Mouse (Mus musculus) forebrain, embryonic 11.5 days (tissue): ENCODE measurements around the gene Snapc4. TPM values are rescaled to one million over a fixed set of nuclear protein-coding genes. Genes with fewer than 3 reads are reported as not detected.

Experiments used
- ATAC-seq: fragments of 200-750 bp; cut with Nextera tagmentation; replicated peaks from 2 replicates; pipeline ENCODE4 v1.8.0; 2017; ENCODE audit warnings: moderate TSS enrichment; ENCODE audit not compliant: low FRiP score
- DNase-seq: peaks from one replicate; pipeline ENCODE4 v3.0.0-alpha.2; 2017; ENCODE audit warnings: low spot score
- H3K27ac ChIP-seq: fragments of 300-500 bp; sonication (generic); 2 replicates; pipeline ENCODE4 v1.5.1; 2014; ENCODE audit warnings: low read depth, low read length
- H3K27me3 ChIP-seq: fragments of 300-500 bp; sonication (generic); 2 replicates; pipeline ENCODE4 v1.6.1; 2014; ENCODE audit warnings: mild to moderate bottlenecking, low read length, mixed read lengths; ENCODE audit not compliant: control insufficient read depth, insufficient read depth
- H3K36me3 ChIP-seq: fragments of 300-500 bp; sonication (generic); 2 replicates; pipeline ENCODE4 v1.6.1; 2014; ENCODE audit warnings: mild to moderate bottlenecking, low read length, moderate library complexity, mixed read lengths; ENCODE audit not compliant: control insufficient read depth, insufficient read depth
- H3K4me1 ChIP-seq: fragments of 300-500 bp; sonication (generic); replicated peaks from 2 replicates; pipeline ENCODE4 v1.6.1; 2014; ENCODE audit warnings: low read length, mixed read lengths; ENCODE audit not compliant: control insufficient read depth, insufficient read depth
- H3K4me2 ChIP-seq: fragments of 300-500 bp; sonication (generic); 2 replicates; pipeline ENCODE4 v1.6.1; 2014; ENCODE audit warnings: low read depth, mild to moderate bottlenecking, low read length, moderate library complexity, mixed read lengths; ENCODE audit not compliant: severe bottlenecking
- H3K4me3 ChIP-seq: fragments of 300-500 bp; sonication (generic); 2 replicates; pipeline ENCODE4 v1.5.1; 2014; ENCODE audit warnings: low read depth, low read length
- H3K9ac ChIP-seq: fragments of 300-500 bp; sonication (generic); 2 replicates; pipeline ENCODE4 v1.6.1; 2014; ENCODE audit warnings: low read length
- H3K9me3 ChIP-seq: fragments of 300-500 bp; sonication (generic); 2 replicates; pipeline ENCODE4 v1.6.1; 2016; ENCODE audit warnings: low read length, mixed read lengths; ENCODE audit not compliant: control insufficient read depth
- WGBS: fragments of 180-500 bp; shearing (Covaris S2); extraction: QIAGEN DNeasy Blood & Tissue Kit; methylation state at CpG from one replicate; pipeline ENCODE4 v1.1.7; 2014; 5-methylcytosine and 5-hydroxymethylcytosine counted together
- polyA plus RNA-seq: library from polyadenylated mRNA; unstranded; fragments of >200 nt; fragmentation: Nextera tagmentation; extraction: Ambion mirVana; gene quantifications from 2 replicates; pipeline ENCODE4 v1.2.1, GENCODE M21; 2014

The Snapc4 gene
- polyA plus RNA-seq, 1 experiment from 2014 or later, result 40.6 TPM

DNA sequence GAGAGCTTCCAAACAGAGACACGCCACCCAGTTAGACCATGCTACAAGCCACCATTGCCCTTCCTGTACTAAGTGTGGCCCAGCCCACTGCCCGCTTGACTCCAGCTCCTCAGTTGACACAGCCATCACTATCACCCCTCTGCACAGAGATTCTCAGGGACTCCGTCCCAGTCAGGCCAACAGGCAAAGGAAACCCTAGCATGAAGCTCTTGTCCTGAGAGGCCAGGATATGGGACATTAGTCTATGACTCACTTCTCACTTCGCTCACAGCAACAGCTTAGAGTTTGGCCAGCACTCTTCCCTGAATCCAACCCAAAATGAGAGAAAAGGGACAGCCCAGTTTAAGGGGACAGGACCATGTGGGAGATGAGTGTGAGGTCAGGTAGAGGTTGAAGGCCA is 26.1 kb downstream of the Snapc4 start:
- Histone ChIP-seq H3K36me3 (no peaks in the 10 kb centered on the region), H3K9ac (no peak overlapping the region), H3K4me1 (peaks cover 9% of the 10 kb centered on the region), H3K9me3 (no peaks in the 10 kb centered on the region), H3K27me3 (no peaks in the 10 kb centered on the region), H3K4me2 (no peak overlapping the region), H3K27ac (no peak overlapping the region), H3K4me3 (no peak overlapping the region)
- 92% methylated on average over 4 of the region's 4 CpGs for WGBS
- ATAC-seq, result no peak
- DNase-seq, result no peak

DNA sequence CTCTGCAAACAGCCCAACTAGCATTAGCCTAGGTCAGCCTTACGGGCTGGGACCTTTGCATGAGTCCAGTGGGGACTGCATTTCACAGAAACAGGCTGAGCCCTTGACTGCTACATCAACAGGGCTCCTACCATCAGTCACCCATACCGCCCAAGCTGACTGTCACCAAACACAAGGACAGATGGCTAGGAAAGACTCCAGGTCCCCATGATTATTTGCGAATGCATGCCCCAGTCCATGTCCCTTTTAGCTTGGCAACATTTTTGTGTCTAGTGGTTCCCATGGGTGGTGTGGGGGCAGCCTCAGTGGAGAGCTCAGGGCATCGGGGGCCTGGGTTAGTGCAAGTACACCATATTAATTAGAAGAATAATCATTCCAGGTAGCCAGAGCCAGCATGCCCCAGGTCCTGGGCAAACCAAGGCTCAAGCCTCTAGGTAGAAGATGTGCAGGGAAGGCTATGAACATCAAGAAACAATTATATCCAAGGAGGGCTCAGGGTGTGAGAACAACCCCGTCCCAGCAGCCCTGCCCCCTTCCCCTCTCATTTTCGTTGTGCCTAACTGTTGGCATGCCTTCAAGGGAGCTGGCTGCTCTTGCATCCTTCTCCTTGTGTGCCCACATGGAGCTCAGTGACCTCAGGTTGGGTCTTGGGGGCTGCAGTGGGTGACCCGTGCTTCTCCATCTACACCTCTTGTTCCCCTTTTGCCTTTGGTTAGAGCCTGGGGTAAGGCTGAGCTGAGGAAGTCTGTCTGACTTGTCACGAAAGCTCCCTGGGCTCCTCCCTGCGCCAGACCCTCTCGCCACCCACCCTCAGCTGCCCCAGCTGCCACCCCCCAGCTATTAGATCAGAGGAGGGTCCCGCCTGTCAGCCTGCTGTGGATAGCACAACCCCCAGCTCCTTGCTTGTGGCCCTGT is 27.1 kb downstream of the Snapc4 start:
- no peak overlapping the region for H3K27ac ChIP-seq

DNA sequence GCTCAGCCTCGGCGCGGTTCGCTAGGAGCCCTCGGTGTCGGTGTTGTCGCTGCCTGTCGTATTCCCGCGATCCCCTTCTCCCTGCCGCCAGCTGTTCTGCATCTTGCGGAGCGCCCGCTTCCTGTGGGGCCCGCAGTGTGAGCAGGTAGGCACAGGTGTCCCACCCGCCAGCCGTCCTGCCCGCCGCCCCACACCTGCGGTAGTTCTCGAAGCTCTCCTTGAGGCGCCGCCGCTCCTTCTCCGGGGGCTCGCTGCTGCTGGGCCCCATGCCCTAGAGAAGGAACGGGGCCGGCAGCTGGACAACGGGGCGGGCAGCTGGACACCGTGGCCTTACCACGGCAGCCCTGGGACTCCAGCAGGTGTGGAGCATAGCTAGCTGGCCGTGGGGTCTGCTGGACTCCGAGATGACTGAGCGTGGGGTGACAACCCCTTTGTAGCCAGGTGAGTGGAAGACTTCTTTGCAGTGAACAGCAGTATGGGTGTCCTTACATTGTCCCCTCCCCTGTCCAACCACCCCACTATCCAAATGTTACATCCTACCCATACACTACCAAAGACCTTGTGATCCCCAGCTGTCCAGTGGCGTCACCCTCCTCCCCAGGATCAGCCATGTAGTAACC is 28.1 kb downstream of the Snapc4 start:
- Histone ChIP-seq H3K4me3 (peak overlapping the region; percentile 82), H3K9ac (peak overlapping the region; percentile 92), H3K27ac (no peak overlapping the region), H3K27me3 (no peaks in the 10 kb centered on the region), H3K9me3 (no peaks in the 10 kb centered on the region), H3K36me3 (no peaks in the 10 kb centered on the region), H3K4me1 (peaks cover 9% of the 10 kb centered on the region), H3K4me2 (peak overlapping the region; percentile 89)
- DNase-seq (peak; percentile 71), ATAC-seq (peak; percentile 45)
- WGBS, result 3% methylated on average over 35 of the region's 36 CpGs

More for the DNA sequence above, 27.1 kb downstream of the Snapc4 start:
- H3K4me1 ChIP-seq, result peaks cover 9% of the 10 kb centered on the region
- peak overlapping the region; percentile 89 for H3K4me2 ChIP-seq
- peak overlapping the region; percentile 82 for H3K4me3 ChIP-seq
- 90% methylated on average over 11 of the region's 11 CpGs for WGBS
- H3K36me3 ChIP-seq, result no peaks in the 10 kb centered on the region
- DNase-seq (no peak), ATAC-seq (no peak)
- H3K9ac ChIP-seq, result no peak overlapping the region
- no peaks in the 10 kb centered on the region for H3K9me3 ChIP-seq
- no peaks in the 10 kb centered on the region for H3K27me3 ChIP-seq

DNA sequence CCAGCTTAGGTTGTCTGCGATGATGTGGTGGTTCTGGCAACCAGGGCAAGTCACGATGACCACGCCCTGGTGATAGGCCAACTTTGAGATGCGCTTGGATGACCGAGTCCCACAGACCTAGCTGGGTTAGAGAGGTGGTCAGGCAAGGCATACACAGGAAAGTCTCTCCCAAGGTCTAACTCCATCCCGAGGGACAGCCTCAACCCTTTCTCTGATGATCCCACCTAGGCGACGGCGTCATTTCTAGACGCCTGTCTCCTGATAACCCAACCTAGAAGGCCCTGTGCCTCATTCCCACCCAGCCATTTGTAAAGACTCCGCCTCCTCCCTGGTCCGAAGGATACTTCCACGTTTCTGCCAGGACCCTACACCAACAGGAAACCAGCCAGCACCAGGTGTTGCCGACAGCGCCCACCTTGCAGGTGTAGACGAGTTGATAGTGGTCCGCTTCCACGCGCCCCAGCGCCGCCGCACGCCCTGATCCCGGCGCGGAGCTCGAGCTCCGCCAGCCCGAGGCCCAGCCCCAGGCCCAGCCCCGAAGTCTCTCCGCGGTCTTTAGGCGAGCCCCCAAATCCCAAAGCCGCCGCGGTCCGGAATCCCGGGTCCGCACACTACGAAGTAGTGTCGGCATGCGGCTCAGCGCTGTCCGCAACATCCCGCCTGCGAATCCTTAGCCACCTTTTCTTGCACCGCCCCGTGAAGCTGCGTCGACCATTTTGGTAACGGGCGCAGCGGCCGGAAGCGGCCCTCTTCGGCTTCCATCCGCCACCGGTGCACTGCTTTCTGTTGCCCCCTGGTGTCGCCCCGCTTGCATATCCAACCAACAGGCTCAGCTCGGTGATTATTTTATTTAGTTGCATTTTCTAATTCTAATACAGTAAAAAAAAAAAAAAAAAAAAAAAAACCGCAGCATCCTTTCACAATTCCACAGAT is 28.8 kb downstream of the Snapc4 start, which contains the start of gene Dnlz:
TSS of gene Dnlz (minus strand) at position 753 of the 933 bp plus-strand sequence.
- peak within 1 kb of the TSS; percentile 92 for H3K9ac ChIP-seq
- H3K4me3 ChIP-seq, result peak within 1 kb of the TSS; percentile 82
- DNase-seq (peak; percentile 96), ATAC-seq (peak; percentile 83)
- H3K27me3 ChIP-seq, result no peaks in the 10 kb centered on the region
- no peaks in the 10 kb centered on the region for H3K9me3 ChIP-seq
- H3K27ac ChIP-seq, result 0 out of 2 replicates have a peak within 1 kb of the TSS, but pooled peaks have one; percentile 8
- peak within 1 kb of the TSS; percentile 89 for H3K4me2 ChIP-seq
- H3K36me3 ChIP-seq, result peaks cover 3% of the 10 kb centered on the region; the same call in 1 of the 2 replicates
- WGBS, result 3% methylated on average over 62 of the region's 62 CpGs
- H3K4me1 ChIP-seq, result peaks cover 9% of the 10 kb centered on the region

DNA sequence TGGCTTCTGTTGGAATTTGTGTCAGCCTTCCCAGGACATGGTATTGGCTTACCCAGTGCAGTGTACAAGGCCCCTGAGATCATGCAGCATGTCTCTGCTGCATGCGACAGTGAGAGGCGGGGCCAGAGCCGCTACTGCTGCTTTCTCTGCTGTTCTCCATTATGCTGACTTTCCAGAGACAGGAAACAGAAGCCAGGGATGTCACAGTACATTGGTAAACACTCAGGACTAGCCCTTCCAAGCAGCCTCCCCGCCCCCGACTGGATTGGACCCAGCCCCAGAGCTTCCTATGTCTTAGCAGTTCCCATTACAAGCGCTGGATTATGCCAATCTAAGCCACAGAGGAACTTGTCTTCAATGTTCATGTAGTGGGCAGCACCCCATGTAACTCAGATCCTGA is 32.2 kb downstream of the Snapc4 start:
- 73% methylated on average over 6 of the region's 6 CpGs for WGBS
- DNase-seq (no peak), ATAC-seq (no peak)
- H3K4me2 ChIP-seq, result no peak overlapping the region
- H3K4me1 ChIP-seq, result peaks cover 9% of the 10 kb centered on the region
- H3K9me3 ChIP-seq, result no peaks in the 10 kb centered on the region
- H3K4me3 ChIP-seq, result no peak overlapping the region
- no peak overlapping the region for H3K9ac ChIP-seq
- H3K27ac ChIP-seq, result no peak overlapping the region
- peaks cover 3% of the 10 kb centered on the region; the same call in 1 of the 2 replicates for H3K36me3 ChIP-seq
- no peaks in the 10 kb centered on the region for H3K27me3 ChIP-seq

DNA sequence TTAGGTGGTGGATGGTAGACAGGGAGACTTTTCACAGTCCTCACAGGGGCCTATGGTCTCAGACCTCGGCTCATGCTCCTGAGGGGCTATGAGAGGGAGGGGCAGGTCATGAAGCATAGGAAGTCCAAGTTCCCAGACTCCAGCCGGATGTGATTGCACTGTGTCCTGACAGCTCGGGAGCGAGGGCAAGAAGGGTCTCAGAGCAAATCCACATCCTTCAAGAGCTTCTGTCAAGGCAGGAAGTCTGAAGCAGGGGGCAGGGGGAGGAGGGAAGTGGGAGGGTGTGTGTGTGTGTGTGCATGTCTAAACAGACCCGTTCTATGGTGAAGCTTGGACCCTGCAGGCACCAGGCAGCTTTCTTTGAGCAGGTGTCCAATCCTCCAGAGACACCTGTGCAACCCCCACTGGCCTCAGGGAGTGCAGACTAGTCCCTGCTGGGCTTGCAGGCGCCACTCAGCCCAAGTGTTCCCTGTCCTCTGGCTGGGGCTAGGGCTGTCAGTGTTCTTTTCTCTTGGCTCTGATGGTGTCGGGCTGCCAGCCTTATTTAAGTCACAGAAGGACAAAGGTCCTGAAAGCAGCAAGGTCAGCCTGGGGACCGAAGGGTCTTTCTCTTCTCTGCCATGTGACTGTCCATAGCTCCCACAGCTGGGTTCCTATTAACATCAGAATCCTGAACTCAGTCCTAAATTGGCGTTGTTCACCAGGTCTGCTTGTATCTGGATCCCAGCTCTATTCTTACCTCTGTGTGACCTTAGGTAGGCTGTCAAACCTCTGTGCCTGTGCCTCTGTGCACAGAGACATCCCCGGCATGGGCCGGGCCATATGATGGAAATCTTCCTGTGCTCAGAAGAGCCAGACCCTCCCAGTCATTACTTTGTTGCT is 37.6 kb downstream of the Snapc4 start:
- ATAC-seq, result no peak
- no peak overlapping the region for H3K27ac ChIP-seq
- no peaks in the 10 kb centered on the region for H3K9me3 ChIP-seq
- no peak for DNase-seq
- WGBS, result 83% methylated on average over 11 of the region's 11 CpGs
- H3K27me3 ChIP-seq, result no peaks in the 10 kb centered on the region
- H3K9ac ChIP-seq, result no peak overlapping the region
- H3K4me3 ChIP-seq, result no peak overlapping the region
- no peaks in the 10 kb centered on the region for H3K4me1 ChIP-seq
- no peak overlapping the region for H3K4me2 ChIP-seq
- peaks cover 7% of the 10 kb centered on the region; the same call in 1 of the 2 replicates for H3K36me3 ChIP-seq

DNA sequence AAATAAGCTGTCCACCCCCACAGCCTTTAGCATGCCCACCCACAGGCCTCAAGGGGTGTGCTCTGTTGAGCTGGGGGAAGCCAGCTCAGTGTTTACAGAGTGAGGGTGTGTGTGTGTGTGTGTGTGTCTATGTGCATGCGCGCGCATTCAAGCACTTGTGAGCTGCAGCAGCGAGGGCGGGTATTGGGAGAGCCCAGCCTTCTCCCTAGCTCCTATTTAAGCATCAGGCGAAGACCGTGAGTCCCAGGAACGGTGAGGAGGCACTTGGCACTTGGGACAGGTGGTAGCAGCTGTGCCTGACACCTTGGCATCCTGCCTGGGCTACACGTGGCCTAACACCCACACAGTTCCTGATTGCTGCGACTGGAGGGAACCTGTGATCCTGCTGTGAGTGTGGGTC is 38.4 kb downstream of the Snapc4 start:
- Histone ChIP-seq H3K27me3 (no peaks in the 10 kb centered on the region), H3K4me3 (no peak overlapping the region), H3K27ac (no peak overlapping the region), H3K4me2 (no peak overlapping the region), H3K9me3 (no peaks in the 10 kb centered on the region), H3K36me3 (peaks cover 7% of the 10 kb centered on the region; the same call in 1 of the 2 replicates), H3K4me1 (no peaks in the 10 kb centered on the region), H3K9ac (no peak overlapping the region)
- 95% methylated on average over 10 of the region's 10 CpGs for WGBS
- no peak for DNase-seq
- ATAC-seq, result no peak
